Mouse (Mus musculus) left cerebral cortex, adult 9 months (tissue): ENCODE results near the gene Col6a2.

ENCODE experiments used
- DNase-seq, 2 experiments: peaks; one replicate each; pipeline ENCODE4 v3.0.0; 2022; ENCODE audit warnings: low spot score in 2 of 2

The Col6a2 gene

DNA sequence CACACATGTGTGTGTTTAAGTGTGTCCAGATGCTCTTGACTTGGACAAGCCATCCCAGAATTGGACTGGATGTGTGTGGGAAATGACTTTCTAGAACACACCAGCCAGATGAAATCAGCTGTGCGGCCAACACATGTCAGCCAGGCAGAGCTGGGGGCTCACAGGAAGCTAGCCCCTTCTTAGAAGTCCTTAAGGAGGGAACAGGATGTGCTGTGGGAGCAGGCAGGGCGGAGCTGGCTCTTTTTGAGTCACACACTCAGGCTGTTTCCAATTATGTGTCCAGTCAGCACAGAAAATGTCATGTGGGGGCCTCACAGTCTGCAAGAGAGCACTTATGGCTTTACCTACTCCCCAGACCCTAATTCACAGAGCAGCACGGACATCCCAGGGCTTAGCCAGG lies 12.6 kb upstream of the Col6a2 start:
- no peak for DNase-seq

DNA sequence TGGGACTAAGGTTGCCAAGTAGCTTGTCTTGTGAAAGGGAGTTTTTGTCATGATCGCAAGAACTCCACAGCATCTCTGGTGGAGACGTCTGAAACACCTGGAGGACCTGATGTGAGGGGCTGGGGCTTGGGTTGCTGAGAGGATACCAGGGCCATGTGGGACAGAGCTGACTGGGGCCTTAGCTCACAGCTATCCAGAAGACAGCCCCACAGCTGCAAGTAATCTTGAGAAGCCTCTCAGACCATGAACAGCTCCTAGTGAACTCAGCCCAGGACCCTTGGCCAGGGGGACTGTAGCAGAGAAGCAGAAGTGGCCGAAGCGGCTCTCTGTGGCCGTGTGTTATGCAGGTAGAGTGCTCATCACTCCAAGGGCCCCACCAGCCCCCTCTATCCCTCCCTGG lies 11.2 kb upstream of the Col6a2 start:
- DNase-seq: no peak

DNA sequence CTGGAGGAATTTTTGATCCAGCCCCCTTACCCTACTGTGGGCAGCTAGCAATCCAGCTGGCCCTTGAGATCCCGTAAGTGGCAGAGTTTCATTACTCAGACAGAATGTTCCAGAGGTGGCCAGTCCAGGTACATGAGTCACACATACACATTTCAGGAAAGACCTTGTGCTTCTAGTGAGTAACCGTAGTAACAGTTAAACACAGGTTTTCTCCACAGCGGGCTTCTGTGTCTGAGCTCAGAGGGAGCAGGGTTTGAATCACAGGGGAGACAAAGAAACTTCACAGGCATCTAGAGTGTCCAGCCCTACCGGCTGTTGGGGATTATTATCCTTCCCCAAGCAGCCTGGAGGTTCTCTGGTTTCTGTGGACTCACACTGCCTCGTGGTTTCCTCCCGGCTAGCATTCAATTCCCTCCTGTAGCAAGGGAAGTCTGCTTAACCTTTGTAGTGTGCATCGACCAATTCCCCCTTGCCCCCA lies 10.7 kb upstream of the Col6a2 start:
- DNase-seq: no peak

DNA sequence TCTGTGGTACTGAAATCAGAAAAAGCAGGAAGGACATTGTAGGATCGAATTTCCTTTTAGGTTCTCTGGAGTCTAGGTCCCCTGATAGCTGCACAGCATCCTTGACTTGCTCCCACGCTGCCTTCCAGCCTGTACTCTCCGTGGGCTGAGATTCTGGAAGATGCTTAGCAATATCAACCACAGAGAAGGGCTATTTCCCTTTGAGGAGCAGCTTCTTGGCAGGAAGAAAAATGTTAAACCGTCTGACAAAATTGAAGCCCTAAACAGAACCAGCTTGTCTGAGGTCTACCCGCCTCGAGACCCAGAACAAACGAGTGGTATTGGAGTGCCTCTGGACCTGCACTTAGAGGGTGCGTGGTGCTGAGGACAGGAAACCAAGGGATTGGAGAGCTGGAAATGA lies 9.2 kb upstream of the Col6a2 start:
- DNase-seq: peak; percentile 14 to 64

DNA sequence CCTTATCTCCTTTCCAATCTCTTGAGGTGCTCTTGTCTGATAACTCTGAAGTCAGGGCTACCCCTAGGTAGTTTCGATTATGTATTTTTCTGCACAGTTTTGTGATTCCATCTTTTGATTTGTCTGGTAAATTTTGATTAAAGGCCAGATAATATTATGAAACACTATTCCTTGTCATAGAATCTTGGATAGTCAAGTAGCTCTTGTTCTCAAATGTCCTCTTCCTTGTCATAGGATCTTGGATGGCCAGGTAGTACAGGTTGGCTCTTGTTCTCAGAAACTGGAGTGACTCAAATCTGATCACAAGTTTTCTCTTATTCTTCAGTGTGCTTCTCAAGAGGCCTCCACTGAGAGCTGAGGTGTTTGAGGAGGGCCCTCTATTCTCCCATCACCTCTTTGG lies 7.2 kb upstream of the Col6a2 start:
- DNase-seq: no peak

DNA sequence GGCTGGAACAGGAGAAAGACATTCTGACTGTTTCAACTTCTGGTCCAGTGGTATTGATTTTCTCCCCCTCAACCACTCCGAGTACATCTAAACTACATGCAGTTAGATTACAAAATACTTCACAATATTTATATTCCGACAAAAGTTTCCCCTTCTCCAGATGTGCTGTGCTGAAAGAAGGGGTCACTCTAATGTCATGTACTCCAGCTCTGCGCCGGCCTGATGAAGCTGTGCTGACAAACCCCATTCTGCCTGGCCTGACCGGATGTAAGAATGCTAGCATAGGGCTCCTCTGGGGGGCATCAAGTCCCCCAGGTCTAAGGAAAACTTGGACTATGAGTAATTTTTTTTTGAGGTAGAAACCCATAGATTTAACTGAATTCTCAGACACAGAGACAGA lies 4.3 kb upstream of the Col6a2 start:
- DNase-seq: no peak

DNA sequence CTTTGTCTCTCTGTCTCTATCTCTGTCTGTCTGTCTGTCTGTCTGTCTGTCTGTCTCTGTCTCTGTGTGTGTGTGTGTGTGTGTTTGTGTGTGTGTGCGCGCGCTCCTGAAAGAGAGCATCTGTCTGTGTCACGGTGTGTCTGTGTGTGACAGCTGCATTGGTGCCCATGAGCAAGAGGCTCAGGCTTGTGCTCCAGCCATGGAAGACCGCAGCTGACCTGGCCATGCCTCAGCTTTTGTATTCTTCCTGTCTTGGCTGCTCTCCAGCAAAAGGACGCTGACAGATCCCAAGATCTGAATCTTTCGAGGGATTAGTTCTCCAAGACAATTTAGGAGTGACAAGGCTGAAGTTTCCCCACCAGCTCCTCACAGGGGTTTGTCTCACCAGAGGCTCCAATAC lies 1.5 kb upstream of the Col6a2 start:
- no peak for DNase-seq

DNA sequence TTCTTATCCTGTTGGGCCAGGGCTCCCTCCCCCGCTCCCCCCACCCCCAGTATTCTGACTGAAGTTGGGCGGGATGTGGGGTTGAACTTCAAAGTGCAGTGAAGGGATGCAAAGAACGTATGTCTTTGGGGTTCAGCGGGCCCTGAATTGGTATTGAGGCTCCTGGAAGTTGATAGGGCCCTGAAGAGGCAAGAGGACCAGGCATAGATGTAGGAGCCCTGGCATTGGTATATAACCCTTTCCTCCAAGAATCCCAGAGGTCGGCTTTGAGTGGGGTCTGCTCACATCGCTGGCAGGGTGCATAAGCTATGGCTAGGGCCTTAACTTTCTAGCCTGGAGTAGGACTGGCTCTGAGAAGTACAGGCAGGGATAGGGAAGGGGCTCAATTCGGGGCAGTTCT lies 304 bp upstream of the Col6a2 start:
- DNase-seq: no peak

DNA sequence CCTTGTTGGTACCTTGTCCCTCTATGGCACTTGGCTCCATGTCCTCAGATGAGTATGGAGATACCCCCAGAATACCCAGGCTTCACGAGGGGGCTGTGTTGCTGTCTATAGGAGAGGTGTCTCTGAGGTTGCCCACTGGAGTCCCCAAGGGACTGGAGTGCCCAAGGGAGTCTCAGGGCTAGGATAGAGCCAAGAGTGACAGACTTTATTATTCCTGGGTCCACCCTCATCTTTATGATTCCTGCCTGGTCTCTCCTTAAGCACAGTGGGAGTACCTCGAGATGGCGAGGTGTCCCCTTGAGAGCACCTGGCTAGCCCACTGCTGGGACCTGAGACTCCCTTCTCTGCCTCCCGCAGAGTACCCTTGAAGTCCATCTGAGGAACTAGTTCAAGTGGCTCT lies 1.0 kb downstream of the Col6a2 start:
- no peak for DNase-seq

DNA sequence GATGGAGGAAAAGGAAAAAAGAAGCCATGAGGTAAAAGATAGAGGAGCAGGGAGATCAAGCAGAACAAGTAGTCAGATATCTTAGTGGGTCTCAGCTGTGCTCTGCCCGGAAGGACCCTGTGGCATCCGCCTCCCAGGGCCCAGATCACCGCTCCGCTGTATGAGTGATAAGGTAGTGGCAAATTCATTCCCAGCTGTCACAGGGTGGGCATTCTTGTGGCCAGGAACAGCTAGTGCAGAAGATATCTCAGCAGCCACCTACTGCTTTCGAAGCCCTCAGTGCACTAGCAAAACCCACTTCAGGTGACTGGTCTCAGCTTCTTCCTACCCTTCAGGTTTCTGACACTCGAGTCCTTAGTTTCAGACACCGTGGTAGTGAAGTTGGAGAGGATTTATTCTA lies 11.0 kb downstream of the Col6a2 start:
- DNase-seq: no peak

DNA sequence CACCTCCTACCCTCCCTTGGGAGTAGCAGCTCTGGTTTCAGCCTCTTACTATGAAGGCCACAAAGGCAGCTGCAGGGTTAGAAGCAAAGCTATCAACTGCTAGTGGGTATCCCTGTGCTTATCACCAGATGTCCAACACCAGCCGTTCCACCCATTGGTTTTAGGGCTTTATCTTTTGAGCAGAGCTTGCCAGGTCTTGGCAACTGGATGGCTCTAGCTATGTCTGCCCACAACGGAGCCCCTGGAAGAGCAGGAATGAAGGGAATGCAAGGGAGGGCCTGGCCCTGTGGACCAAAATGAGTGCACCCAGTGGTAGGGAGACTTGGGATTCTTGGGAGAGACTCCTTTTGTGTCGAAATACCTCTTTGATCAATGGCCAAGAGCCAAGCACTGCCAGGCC lies 20.7 kb downstream of the Col6a2 start:
- no peak for DNase-seq

DNA sequence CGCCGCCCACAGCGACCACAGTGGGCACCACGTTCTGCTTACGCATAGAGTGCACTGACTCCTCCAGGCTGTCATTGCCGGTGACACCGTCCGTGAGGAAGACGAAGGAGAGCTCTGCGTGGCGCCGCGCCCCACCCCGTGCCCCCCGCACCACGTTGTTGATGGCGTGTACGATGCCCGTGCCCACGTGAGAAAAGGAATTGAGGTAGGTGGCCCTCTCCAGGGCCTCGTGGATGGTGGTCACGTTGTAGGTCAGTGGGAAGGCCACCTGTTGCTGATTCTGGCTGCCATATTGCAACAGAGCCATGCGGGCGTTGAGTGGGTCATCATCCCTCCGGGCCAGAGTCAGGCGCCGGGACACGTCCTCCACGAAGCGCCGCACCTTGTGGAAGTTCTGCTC lies 27.1 kb downstream of the Col6a2 start:
- no peak for DNase-seq

DNA sequence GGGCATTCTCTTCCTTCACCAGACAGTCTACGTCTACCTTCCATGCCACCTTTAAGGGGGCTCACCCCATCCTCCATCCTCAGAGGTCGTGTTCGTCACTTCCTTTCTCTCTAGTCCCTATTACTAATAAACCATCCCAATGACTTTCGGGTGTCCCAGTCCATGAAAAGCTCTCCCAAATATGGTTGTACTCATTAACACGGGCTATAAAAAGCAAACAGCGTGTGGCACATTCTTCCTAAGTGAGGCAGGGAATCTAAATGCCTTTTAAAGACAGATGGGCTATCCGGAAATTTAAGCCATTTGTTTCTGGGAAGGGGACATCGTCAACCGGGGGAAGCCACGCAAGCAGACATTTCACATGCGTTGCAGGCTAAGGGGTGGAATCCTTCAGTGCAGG lies 33.2 kb downstream of the Col6a2 start:
- no peak for DNase-seq

DNA sequence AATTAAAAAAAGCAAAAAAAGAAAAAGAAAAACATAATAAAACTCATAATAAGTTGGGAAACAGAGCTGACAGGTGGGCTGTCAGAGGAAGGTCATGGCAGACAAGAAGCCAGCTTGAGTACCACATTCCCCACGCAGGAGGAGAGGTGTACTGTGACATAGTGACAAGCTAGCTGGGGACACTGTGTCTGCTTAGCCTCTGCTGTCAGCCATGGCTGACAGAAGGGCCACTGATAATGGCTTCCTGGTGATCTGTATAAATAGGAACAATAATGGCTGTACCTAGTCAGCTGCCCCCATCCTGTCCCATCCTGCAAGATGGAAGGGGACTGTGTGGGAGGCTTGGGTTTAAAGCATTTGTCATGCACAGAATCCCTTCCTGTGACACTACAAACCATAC lies 37.2 kb downstream of the Col6a2 start:
- no peak for DNase-seq

DNA sequence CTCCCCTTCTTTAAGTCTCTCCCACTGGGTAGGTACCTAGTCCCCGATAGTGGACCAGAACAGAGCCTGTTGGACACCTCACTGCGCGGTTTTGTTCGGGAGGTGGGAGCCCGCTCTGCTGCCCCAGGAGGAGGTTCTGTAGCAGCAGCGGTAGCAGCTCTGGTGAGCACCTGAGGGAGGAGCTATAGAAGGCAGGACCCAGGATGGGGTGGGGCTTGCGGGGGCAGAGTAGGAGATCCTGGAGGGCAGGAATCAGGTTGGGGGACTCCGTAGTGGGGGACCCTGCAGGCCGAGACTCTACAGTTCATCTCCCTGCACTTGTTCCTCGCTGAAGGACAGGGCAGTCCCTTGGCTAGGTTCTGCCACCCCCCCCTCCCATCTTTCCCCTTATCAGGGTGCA lies 39.3 kb downstream of the Col6a2 start:
- DNase-seq: no peak

DNA sequence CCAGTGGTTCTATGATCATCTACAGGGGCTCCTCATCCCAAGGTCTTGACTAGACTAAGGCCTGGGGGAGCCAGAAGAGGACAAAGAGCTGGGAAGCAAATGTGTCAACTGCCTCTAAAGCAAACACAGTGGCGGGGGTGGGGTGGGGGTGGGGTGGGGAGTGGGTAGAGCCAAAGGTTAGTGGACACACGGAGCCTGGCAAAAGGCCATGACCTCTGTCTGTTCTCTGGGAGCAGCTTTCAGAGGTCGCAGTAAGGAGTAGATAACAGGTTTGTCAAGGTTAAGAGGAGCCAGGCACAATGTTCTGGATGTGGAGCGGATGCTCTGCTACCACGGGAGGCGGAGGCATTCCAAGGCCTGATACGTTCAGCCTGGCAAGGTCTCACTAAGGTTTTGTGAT lies 46.5 kb downstream of the Col6a2 start:
- DNase-seq: no peak

DNA sequence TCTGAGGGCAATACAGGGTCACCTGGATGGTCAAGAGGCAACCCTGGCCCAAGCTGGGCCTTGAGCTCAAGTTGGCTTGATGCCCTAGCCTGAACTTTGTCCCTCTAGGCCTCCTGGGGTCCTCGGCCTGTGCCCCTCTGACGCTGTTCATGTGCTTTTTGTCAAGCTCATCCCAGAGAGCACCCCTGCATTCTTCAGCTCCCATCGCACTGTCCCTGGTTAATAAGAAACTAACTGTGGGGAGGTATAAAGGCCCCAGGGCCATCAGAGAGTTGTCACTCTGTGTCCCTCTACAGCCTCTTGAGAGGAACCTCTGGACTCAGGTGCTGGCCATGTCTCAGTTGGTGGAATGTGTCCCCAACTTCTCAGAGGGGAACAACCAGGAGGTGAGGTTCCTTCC lies 48.1 kb downstream of the Col6a2 start, which contains the start of gene Ftcd:
TSS of gene Ftcd (plus strand) at position 275 of the 400 bp plus-strand sequence.
- no peak for DNase-seq

DNA sequence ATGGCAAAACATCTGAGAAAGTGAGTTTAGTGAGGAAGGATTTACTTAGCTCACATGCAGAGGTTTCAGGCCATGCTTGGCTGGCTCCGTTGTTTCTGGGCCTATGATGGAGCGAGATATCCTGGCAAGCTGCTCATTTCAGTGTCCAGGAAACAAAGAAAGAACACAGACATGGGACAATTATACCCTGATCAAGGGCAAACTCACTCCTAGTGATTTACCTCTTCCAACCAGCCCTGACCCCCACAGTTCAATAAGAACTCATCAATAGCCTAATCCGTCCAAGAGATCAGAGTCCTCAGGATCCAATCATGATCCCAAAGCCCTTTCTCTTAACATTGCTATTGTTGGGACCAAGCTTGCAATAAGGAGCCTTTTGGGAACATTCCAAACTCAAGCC lies 51.3 kb downstream of the Col6a2 start:
- DNase-seq: no peak

DNA sequence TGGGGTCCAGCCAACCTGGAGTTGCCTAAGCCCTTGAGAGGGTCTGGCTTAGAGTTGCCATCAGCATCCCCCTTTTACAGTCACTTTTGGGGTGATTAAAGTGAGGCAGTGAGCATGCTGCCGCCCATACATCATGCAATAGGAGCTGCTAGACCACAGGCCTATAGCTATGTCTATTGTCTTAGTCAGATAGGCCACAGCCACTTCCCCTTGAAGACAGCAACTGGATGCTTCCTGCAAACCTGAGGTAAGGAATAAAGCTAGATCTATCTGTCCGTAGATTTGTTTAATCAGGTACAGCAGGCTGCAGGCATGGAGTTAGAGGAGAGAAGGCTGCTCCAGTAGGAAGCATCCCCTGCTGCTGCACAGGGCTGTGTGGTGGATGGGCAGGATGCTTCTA lies 52.4 kb downstream of the Col6a2 start:
- DNase-seq: no peak

DNA sequence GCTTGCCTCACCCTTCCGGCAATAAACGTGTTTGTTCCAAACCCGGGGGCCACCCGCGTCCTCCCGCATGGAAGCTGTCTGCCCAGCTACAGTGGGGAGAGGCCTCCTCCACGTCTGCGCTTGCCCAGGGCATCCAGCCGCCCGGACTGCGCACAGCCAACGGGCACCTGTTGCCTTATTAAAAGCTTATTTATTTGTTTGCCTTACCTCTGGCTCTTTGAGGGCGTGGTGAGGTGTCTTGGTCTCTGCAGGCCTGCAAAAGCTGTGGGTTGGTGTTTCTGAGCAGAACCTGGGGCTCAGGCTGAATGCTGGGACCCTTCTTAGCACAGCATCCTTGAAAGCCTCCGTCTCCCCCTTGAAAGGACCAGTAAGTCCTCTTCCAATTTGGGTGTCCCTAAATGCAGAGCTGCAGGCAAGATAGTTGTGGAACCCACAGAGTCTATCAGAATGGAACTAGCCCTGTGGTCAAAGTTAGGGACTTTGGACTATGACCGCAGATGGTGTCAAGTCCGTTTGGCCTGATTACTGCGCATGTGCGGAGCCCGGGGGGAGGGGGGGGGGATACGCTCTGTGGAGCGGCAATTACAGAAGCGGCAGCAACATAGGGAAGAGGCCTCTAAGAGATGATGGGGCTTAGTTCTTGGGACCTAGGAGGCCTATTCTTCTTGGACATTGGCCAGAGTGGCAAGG lies 53.3 kb downstream of the Col6a2 start:
- DNase-seq: no peak

DNA sequence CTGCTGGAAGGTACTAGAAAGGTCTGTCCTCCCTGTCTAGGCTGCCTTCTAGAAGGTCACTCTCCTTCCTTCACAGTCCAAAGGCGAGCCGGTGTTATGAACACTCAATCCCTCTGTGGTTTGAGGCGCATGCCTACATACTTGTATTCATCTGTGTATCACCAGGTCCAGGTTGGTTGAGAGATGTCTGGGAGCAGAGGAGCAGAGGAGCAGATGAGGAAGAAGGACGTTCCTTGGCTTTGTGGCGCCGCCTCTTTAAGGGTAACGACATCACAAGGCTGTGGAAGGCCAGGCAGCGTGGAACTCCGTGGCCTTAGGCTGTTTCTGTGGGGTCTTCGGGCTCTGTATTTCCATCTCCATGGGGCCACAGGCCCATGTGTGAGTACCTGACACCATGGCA lies 61.5 kb downstream of the Col6a2 start, which contains the start of gene Spatc1l:
TSS of gene Spatc1l (plus strand) at position 301 of the 400 bp plus-strand sequence.
- no peak for DNase-seq

DNA sequence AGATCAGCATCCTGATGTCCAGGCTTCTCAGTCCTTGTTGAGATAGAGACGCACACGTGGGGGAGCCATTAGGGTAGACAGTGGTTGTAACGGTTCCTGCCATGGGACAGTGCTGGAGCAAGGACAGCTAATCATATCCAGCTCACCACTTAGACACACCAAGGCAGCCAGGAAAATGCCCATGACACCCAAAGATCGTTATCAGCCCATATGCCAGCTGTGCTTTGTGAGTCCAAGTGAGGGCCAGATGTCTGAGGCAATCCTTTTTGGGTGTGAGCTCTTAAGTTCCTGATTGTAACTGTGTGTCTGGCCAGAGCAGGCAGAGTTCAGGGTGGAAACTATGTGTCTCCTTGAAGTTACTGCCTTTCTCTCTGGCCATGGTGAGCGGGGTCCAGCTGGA lies 69.4 kb downstream of the Col6a2 start:
- no peak for DNase-seq

DNA sequence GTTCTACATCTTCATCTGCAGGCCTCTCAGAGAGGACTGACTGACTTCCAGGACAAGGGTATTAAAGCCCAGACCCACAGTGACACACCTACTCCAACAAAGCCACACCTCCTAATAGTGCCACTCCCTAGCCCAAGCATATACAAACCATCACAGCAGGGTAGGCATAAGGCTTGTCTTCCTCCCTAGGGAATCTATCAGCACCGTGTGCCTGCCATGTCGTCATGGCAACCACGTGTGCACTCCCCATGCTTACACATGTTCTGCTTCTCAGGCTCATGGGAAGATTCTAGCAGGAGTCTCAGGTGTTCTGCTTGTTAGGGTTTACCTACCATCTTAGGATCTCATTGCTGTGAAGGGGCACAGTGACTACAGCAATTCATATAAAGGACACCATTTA lies 71.9 kb downstream of the Col6a2 start:
- DNase-seq: no peak

DNA sequence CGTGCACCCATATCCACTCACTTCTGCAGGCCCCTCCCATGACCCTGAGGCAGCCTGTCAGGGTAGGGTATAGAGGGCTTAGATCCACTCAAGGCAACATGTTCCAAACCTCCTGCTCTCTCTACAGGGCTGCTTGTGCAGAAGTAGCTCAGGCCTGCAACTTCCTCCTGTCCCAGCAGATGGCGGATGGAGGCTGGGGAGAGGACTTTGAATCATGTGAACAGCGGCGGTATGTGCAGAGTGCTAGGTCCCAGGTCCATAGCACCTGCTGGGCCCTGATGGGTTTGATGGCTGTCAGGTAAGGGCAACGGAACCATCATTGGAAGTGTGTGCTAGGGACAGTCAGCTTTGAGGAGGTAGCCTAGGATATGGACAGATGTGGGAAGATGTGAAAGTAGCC lies 73.0 kb downstream of the Col6a2 start:
- DNase-seq: no peak
